Mouse (Mus musculus): ENCODE results near the gene Heatr3.

DNA sequence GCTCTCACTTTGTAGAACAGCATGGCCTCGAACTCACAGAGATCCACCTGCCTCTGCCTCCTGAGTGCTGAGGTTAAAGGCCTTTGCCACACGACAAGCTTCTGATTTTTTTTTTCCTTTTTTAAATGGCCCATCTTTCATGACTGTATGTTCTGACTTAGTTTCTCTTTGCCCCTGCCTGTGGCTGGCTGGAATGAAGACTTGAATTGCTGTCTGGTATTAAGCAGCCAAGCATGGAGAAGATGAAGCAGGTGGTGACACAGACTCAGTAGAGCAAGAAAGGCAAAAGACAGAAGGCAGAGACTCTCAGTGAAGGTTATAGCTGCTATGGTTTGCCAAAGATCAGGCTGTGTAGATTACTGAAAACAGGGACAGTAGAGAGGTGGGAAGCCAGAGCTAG, 45.5 kb downstream of the Heatr3 start:
- TF ChIP-seq CTCF (IDR thresholded peaks at IDR 0.05; ENCODE audit: insufficient read depth, low read length) (no peak), POLR2A (IDR thresholded peaks at IDR 0.05; ENCODE audit: borderline replicate concordance, extremely low read depth, low read depth, low read length) (no peak)
